Mouse (Mus musculus): ENCODE data around the gene Vwc2.

The Vwc2 gene

DNA sequence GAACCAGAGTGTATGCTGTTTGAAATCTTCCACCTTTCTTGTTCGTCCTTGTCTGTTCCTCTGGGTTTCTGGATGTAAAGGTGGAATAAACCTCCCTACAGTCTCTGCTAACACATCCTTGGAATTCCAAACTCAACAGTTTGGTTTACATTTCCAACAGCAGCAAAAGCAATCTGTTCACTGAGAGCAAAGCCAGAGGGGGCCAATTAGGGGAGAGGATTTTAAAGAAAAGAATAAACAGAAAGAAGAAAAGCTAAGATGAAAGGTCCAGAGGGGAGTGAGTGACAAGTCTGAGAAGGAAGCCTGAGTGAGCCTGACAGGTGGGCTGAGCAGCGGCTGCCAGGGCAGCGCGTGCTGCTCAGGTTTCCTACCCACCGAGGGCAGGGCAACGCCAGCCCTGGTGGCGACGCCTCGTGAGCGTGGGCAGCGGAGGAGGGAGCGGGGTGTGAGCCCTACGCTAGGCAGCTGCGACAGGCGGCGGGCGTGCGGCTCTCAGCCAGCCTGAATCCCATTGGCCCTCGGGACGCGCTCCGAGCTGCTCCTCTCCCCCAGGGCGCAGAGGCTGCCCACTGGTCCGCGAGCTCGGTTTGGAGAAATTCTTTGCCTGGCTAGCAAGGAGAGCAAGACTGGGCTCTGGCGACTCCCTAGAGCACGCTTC is at the start of gene Vwc2:
TSS of gene Vwc2 (plus strand) at position 648 of the 658 bp plus-strand sequence.
- peak in 1 of 2 experiments; percentile 3 for DNase-seq

DNA sequence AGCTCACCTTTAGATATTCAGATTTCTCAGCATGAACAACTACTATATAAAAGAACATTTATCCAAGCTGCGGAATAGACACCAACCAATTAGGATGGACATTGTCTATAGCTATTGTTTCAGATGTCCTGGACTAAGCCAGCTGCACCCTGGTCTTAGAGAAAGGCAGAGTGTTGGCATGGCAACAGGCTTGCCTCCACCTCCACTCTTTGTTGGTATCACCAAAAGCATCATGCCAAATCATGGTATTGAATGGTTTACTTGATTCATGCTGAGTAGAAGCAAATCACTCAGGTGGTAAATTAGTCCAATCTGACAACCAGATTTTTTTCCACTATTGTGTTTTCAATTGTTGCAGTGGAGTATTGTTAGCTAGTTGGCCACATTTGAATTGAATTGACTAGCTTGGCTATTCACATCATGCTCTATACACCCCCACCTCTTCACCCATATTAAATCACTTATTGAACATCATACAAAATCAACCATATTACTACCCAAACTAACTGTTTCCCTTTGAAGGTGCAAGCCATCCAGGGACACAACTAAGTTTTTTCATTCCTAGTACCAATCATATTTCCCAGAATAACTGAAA is 25.8 kb upstream of the Vwc2 start:
- DNase-seq, result no peak

DNA sequence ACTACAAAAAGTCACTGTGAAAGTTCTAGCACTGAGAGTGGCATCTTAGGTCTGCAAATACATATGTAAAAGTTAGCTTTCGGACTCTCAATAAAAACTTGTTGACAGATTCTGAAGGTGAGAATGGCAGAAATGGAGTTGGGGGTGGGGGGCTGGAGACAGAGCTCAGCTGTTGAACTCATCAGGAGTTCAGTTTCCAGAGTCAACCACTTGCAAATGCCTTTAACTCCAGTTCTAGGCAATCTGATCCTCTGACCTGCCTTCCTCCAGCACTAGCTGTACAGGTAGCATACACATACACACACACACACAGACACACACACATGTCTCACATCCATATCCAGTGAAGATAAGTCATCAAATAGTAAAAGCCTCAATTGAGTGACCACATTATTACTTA is 16.4 kb upstream of the Vwc2 start:
- no peak for DNase-seq

GRCm38 (mm10) chr11:11098282-11098681 is 15.7 kb upstream of the Vwc2 start:
- DNase-seq, result no peak

DNA sequence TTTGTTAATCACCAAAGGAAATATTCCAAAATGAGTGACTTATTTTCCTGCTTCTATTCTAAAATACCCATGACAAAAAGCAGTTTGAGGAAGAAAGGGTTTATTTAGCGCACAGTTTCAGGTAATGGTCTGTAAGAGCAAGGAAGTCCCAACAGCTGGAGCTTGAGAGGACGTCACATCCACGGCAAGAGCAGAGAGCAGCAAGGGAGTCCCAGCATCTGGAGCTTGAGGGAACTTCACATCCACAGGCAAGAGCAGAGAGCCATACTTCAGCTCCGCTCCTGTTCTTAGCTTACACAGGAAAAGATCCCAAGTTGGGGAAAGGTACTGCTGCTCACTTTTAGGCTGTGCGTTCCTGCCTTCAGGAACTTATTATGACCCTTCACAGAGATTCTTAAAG is 15.0 kb upstream of the Vwc2 start:
- DNase-seq, result no peak

GRCm38 (mm10) chr11:11102182-11102581 is 11.8 kb upstream of the Vwc2 start:
- no peak for DNase-seq

GRCm38 (mm10) chr11:11102620-11103019 is 11.4 kb upstream of the Vwc2 start:
- DNase-seq, result no peak

GRCm38 (mm10) chr11:11108922-11109321 is 5.1 kb upstream of the Vwc2 start:
- no peak for DNase-seq

- no peak for DNase-seq
Measured at GRCm38 (mm10) chr11:11114234-11115030, 409 bp downstream of the Vwc2 start.

DNA sequence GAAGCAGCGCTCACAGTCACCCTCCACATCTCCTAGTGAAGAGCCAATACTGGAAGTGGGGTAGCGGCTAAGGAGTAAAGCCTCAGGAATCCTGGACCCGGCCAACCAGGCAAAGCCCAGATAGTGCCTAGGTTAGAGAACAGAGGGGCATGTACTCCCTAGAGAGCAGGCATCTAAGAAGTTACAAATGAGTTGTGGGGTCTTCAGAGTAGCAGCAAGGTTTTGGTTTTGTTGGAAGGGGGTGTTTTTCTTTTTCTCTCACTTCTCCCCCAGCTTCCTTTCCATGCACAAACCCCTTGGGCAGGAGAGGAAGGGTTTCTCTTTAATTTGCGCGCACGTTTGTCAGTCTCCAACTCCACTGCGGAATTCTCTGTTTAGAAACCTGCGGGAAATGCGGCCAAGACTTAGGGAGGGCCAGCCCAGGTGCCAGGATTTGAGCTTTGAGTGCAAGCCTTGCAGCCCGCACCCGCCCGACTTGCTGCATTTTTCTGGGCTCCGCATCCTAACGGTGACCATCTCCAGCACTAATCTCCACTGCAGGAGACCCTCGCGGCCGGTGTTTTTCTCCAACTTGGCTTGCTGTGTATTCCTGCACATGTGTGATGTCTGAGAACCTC is 1.1 kb downstream of the Vwc2 start:
- no peak for DNase-seq

GRCm38 (mm10) chr11:11115648-11116590 is 1.9 kb downstream of the Vwc2 start:
- peak in 1 of 2 experiments; percentile 2 for DNase-seq

- no peak for DNase-seq
Measured at GRCm38 (mm10) chr11:11116736-11117135, 2.7 kb downstream of the Vwc2 start.

DNA sequence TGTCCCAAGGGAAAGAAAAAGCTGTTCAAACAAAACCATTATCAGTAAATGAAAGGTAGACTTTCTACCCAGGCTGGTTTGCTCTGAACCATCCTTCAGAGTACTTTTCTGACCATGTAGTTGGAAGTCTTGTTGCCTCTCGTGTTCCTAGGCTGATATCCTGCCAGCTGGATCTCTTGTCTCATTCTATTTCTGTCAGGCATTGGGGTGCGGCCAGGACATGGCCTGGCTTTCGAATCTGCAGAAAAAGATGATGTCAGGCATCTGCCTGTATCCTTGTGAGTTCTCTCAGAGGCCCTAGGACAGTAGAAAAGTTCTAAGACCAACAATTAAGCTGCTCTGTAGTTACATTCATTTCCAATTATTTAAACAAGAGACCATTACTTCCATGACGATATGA is 8.8 kb downstream of the Vwc2 start:
- no peak for DNase-seq

DNA sequence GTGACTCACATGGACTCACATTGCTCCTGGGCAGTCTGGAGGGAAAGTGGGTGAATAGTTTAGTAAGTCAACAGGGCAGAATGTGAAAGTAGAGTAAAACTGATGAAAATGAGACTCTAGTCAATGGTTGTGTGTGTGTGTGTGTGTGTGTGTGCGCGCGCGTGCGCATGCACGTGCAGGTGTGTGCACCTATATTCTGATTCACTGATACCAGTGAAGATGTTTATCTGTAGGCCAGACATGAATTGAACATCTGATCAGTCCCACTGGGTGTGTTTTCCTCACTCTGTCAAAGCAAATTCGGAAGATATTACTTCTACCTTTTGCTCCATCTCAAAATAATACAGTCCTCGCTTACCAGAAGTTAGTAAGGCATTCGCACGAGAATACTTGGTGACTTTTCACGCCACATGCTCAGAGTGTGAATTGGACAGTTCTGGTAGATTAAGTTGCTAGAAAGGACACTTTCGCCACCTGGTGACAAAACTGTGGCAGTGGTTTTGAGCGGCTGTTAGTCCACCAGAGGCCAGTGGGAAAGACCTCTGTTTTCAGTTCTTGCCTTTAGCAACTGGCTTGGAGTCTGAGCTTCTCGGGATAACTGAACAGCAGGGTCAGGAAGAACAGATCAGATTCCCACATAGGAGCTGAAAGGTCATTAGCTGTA is 17.5 kb downstream of the Vwc2 start:
- peak; percentile 15 to 24 for DNase-seq

GRCm38 (mm10) chr11:11140622-11141021 is 26.6 kb downstream of the Vwc2 start:
- DNase-seq, result no peak

GRCm38 (mm10) chr11:11152681-11153080 is 38.7 kb downstream of the Vwc2 start:
- DNase-seq, result no peak

GRCm38 (mm10) chr11:11171396-11171795 is 57.4 kb downstream of the Vwc2 start:
- DNase-seq, result no peak

DNA sequence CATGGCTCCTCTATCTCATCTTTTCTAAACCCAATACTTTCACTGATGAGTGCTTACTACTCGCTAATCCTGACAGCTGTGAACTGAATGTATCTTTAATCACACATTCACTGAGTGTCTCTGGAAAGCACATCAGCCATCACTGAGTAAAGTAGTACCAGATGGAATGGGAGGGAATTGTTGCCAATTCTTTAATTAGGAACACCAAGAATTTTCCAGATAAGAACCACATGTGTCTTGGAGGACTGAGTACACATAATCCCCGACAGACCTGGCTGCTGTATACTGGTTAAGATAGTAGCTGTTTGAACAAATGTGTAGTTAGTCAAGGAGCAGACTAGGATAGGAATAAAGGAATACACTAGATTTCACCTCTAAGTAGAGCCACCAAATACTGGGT is 61.2 kb downstream of the Vwc2 start:
- DNase-seq, result no peak

GRCm38 (mm10) chr11:11182705-11183104 is 68.7 kb downstream of the Vwc2 start:
- no peak for DNase-seq

DNA sequence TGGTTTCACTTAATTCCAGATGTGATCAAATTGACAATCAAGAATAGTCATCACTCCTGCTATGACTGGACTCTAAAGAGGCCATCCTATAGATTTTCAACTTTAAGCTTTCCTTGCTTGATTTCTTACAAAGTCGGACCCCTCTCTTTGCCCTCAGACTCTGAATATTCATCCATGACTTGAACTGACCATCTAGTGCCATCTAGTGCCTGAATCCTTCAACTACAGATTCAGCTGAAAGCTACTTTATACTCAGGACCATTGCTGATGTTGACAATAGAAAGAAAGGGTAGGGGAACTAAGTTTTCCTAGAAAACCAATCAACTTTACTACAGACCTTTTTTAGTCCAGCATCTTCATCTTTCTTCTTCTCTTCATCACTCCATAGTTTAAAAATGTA is 109.1 kb downstream of the Vwc2 start:
- DNase-seq, result no peak

DNA sequence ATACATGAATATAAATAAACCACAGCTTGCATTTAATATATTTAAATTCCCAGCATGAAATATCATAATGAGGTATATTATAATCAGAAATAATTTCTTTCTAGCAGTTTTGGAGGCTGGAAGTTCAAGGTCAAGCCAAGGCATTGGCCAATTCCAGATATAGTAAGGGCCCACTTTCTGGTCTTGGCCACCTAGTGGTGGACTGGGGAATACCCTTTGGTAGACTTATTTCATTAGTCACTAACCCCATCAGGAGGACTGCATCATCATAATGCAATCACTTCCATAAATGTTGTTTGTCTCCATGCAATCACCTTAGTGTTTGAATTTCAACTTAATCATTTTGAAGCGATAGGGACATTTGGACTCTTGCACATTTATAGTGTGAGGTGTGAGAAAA is 125.3 kb downstream of the Vwc2 start:
- no peak for DNase-seq

Data from cerebellum, adult 18-20 months (tissue).